Mouse (Mus musculus) heart, adult 2 months (tissue): Measurements from ENCODE around the gene Mgarp.

Experiments
- CTCF ChIP-seq: fragments of 200-600 bp; IDR thresholded peaks from 2 replicates; pipeline ENCODE4 v1.8.1; 2022; ENCODE audit warnings: antibody characterized with exemption, mild to moderate bottlenecking, moderate library complexity
- EP300 ChIP-seq: fragments of 200-500 bp; IDR thresholded peaks from 2 replicates; pipeline ENCODE4 v1.6.1; 2011; ENCODE audit warnings: low read depth, low read length, control low read depth; ENCODE audit not compliant: insufficient read depth
- POLR2A ChIP-seq: fragments of 200-500 bp; IDR thresholded peaks from 2 replicates; pipeline ENCODE4 v1.6.1; 2011; ENCODE audit warnings: mild to moderate bottlenecking, low read depth, low read length, control low read depth; ENCODE audit not compliant: insufficient read depth

DNA sequence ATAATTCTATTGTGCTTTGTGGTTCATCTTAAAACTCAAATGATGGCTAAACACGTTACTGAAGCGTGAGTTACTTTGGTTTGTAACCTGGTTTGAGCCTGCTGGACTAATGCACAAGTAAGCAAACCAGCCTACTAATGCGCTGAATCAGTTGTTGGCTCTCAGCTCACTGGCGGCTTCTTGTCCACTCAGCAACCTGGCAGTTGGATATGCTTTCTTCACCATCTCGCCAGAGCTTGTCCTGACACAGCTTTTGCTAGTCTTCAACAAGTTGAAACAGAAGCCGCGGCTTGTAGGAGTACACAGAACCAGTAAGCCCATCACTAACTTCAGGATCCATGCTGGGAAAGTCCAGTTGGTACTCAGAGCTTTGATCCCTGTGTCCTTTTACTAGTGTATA, 15.9 kb upstream of the Mgarp start:
- TF ChIP-seq CTCF = no peak
- TF ChIP-seq POLR2A = no peak
- TF ChIP-seq EP300 = no peak
